8 mouse cellular contexts compared by ENCODE assay signal in genomic region chr17:51813784-51814120, GRCm38 (mm10). TPM values are rescaled to one million over a fixed set of nuclear protein-coding genes. Genes with fewer than 3 reads are reported as not detected.
DNase-seq lines count a peak whose midpoint lies in the region; ATAC-seq and TF ChIP-seq lines count a peak whose summit lies in the region.

No protein-coding gene starts in this region.

- no peaks in the 10 kb centered on the region for H3K79me2 ChIP-seq in liver, adult 2 months (ENCODE audit: control insufficient read depth, insufficient read depth, low read length)

- no peak for TF ChIP-seq CTCF in liver, adult 2 months (IDR thresholded peaks at IDR 0.05; ENCODE audit: low read depth, low read length)
- no peak for TF ChIP-seq CTCF in embryonic fibroblast, embryonic 13.5 days (IDR thresholded peaks at IDR 0.05; ENCODE audit: borderline replicate concordance, insufficient read depth, low read length)

- peak overlapping the region; percentile 57; the same call in 1 of the 2 replicates for H3K4me3 ChIP-seq in liver, adult 2 months (ENCODE audit: insufficient read depth, low read depth, low read length)
- H3K4me3 ChIP-seq in embryonic fibroblast, embryonic 13.5 days (ENCODE audit: insufficient read depth, low read length) = peak overlapping the region; percentile 74
- H3K4me3 ChIP-seq in limb, embryonic 12.5 days (replicated peaks) = peak overlapping the region; percentile 89
- peak overlapping the region; percentile 91 for H3K4me3 ChIP-seq in neural tube, embryonic 15.5 days (replicated peaks)

- no peaks in the 10 kb centered on the region for H3K4me1 ChIP-seq in liver, adult 2 months (ENCODE audit: control insufficient read depth, insufficient read depth, low read length)
- H3K4me1 ChIP-seq in embryonic fibroblast, embryonic 13.5 days (ENCODE audit: control insufficient read depth, insufficient read depth, low read length) = no peaks in the 10 kb centered on the region
- no peaks in the 10 kb centered on the region for H3K4me1 ChIP-seq in limb, embryonic 12.5 days (replicated peaks)
- H3K4me1 ChIP-seq in neural tube, embryonic 15.5 days = peaks cover 14% of the 10 kb centered on the region

- no peak; the same call in 1 of the 2 replicates for ATAC-seq in limb, embryonic 12.5 days (ENCODE audit: insufficient number of reproducible peaks, insufficient read depth, low FRiP score, low TSS enrichment, low read depth)
- ATAC-seq in neural tube, embryonic 15.5 days (ENCODE audit: low FRiP score) = no peak

- no peak overlapping the region for H3K27ac ChIP-seq in liver, adult 2 months (replicated peaks; ENCODE audit: insufficient read depth, low read depth, low read length)
- H3K27ac ChIP-seq in embryonic fibroblast, embryonic 13.5 days (ENCODE audit: insufficient read depth, low read length) = no peak overlapping the region
- H3K27ac ChIP-seq in limb, embryonic 12.5 days = no peak overlapping the region
- peak overlapping the region; percentile 92 for H3K27ac ChIP-seq in neural tube, embryonic 15.5 days (replicated peaks)

- peaks cover 13% of the 10 kb centered on the region for H3K27me3 ChIP-seq in liver, adult 2 months (ENCODE audit: control insufficient read depth, insufficient read depth, low read length)
- H3K27me3 ChIP-seq in limb, embryonic 12.5 days = peaks cover 12% of the 10 kb centered on the region
- no peaks in the 10 kb centered on the region for H3K27me3 ChIP-seq in neural tube, embryonic 15.5 days (replicated peaks)

- H3K4me2 ChIP-seq in limb, embryonic 12.5 days = peak overlapping the region; percentile 84
- peak overlapping the region; percentile 72 for H3K4me2 ChIP-seq in neural tube, embryonic 15.5 days

- DNase-seq in liver, adult 2 months (ENCODE audit: extremely low read depth, low read depth, low spot score) = no peak
- no peak for DNase-seq in liver
- no peak for DNase-seq in spleen, adult 12 weeks (ENCODE audit: low spot score)
- no peak for DNase-seq in gastrocnemius, postnatal 4 days (ENCODE audit: low spot score in 2 of 2)
- DNase-seq in cerebellum, adult 18-20 months = no peak

- peak overlapping the region; percentile 64; the same call in 1 of the 2 replicates for H3K9ac ChIP-seq in liver, adult 2 months (ENCODE audit: low read depth, low read length)
- H3K9ac ChIP-seq in limb, embryonic 12.5 days (replicated peaks) = peak overlapping the region; percentile 86
- H3K9ac ChIP-seq in neural tube, embryonic 15.5 days (replicated peaks) = peak overlapping the region; percentile 82

- H3K36me3 ChIP-seq in liver, adult 2 months (ENCODE audit: control insufficient read depth, insufficient read depth, low read length) = no peaks in the 10 kb centered on the region
- no peaks in the 10 kb centered on the region for H3K36me3 ChIP-seq in limb, embryonic 12.5 days
- H3K36me3 ChIP-seq in neural tube, embryonic 15.5 days = no peaks in the 10 kb centered on the region

- TF ChIP-seq POLR2A in liver, adult 2 months (IDR thresholded peaks at IDR 0.05; ENCODE audit: extremely low read depth, insufficient read depth, low read length) = no peak
- no peak for TF ChIP-seq POLR2A in embryonic fibroblast, embryonic 13.5 days (IDR thresholded peaks at IDR 0.05; ENCODE audit: low read depth, low read length)

- no peaks in the 10 kb centered on the region for H3K9me3 ChIP-seq in limb, embryonic 12.5 days
- no peaks in the 10 kb centered on the region for H3K9me3 ChIP-seq in neural tube, embryonic 15.5 days (replicated peaks)

- WGBS in liver, adult 2 months = 7% methylated on average over 6 of the region's 6 CpGs
- WGBS in limb, embryonic 12.5 days = 2% methylated on average over 6 of the region's 6 CpGs
- 2% methylated on average over 6 of the region's 6 CpGs for WGBS in neural tube, embryonic 15.5 days

RNA-seq across cellular contexts. Expression of gene Satb1, which starts 19.3 kb away (rescaled TPM):
- 0.65 and 1.1 TPM in 2 replicates for total RNA-seq in liver, adult 2 months (2014; rRNA removed)
- 0.30 and 0.83 TPM in 2 replicates for polyA plus RNA-seq in liver, adult 2 months (2012; rRNA removed)
- polyA plus RNA-seq in embryonic fibroblast, embryonic 13.5 days (2011; ENCODE audit: insufficient read length, low read depth, missing spikeins) = 6.2 and 6.5 TPM in 2 replicates
- polyA plus RNA-seq in limb, embryonic 12.5 days (2016; fragmentation: Nextera tagmentation; extraction: Ambion mirVana) = 18.2 and 19.5 TPM in 2 replicates
- polyA plus RNA-seq in neural tube, embryonic 15.5 days (2015; fragmentation: Nextera tagmentation; extraction: Ambion mirVana) = 39.6 and 44.1 TPM in 2 replicates
- 10 to 100 TPM; 66.4 to 68.8 TPM for total RNA-seq in gastrocnemius, postnatal 4 days (2021)
